Mouse (Mus musculus): Measurements from ENCODE around the gene Gm20388. TPM values are rescaled to one million over a fixed set of nuclear protein-coding genes. Genes with fewer than 3 reads are reported as not detected.

Gm20388 gene
- total RNA-seq, 2 experiments from 2014 or later: 8.8 TPM

DNA sequence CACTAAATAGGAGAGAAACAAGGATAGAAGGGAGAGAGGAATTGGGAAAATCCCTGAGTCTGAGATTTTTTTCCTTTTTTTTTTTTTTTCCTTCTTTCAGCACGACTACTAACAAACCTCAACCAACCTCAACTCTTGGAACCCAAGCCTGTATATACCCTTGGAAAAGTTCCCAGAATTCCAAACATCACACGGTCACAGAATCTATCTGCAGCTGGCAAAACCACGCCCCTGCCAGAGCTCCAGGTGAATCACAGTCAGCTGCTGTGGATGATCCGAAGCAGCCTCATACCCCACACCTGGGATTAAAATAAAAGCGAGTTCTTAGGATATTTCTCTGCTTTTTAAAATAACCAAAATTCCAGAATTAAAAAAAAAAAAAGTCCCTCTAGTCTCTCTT, 2431.7 kb downstream of the Gm20388 start:
- DNase-seq (ENCODE audit: extremely low spot score in 1 of 2, low spot score in 1 of 2): no peak

DNA sequence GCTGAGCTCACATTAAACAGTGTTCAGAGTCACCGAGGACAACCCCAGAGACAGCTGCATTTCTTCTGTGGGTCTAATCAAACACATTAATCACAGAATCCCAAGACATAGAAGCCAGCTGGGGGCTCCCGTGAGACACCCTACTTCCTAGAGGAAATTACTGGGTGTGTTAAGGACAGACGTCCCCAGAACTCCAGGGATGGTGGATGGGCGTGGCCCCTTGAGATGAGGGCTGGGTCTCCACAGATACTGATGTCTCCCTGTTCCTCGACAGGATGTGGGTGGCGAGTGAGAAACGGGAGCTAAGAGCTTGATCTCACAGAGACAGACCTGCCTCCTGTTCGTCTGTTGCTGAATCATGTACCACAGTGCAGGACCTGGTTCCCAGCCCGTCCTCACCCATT, 2432.2 kb downstream of the Gm20388 start:
- DNase-seq (ENCODE audit: extremely low spot score in 1 of 2, low spot score in 1 of 2): no peak

DNA sequence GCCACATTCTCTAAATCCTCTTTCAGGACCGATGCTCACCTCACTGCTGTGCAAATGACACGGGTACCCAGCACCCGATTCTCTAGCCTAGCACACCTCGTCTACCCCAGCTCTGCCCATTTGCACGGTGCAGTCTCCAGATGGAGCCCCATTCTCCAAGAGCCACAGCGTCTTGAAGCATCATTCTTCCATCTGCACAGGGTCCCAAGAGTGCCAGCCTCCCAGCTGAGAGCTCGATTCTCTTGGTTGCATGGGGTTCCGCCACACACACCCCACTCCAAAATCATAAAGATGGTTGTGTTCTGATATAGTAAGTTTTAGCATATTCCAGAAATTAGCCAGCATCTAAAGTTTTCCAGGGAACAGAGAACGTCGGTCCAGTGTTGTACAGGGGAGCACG, 2432.7 kb downstream of the Gm20388 start:
- DNase-seq (ENCODE audit: extremely low spot score in 1 of 2, low spot score in 1 of 2): no peak

DNA sequence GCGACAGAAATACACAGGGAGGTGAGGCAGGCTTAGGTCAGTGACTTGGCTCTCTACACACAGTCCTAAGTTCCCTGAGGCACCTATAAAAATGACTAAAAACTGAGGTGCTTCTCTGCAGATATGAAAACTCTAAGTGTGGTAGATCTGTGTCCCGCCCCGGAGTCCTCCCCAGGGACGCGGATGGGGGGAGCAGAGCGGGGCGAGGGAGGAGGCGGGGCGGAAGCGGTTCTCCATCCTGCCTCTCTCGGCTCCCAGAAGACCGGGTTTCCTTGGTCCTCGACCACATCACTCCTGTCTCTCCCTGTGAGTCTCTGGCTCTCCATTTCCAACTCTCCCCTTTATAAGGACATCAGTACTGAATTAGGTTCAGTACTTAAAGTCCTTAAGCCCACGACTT, 2433.1 kb downstream of the Gm20388 start:
- no peak for DNase-seq (ENCODE audit: extremely low spot score in 1 of 2, low spot score in 1 of 2)

DNA sequence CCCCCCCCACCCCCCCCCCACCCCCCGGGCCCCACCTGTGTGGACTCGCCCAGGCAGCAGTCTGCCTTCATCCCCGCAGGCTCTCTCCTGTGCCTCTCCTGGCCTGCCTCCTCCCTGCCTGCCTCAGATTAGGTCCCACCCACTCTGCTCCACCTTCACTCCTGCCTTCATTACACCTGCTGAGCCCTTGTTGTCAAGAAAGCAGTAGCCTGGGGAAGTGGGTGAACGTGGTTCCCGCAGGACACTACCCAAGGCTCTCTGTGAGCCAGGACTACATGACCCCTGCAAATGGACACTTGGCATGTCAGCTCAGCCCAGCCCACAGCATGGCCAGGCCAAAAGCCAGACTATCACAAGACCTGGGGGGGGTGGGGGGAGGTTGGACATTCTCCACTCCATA, 2433.6 kb downstream of the Gm20388 start:
- no peak for DNase-seq (ENCODE audit: extremely low spot score in 1 of 2, low spot score in 1 of 2)

DNA sequence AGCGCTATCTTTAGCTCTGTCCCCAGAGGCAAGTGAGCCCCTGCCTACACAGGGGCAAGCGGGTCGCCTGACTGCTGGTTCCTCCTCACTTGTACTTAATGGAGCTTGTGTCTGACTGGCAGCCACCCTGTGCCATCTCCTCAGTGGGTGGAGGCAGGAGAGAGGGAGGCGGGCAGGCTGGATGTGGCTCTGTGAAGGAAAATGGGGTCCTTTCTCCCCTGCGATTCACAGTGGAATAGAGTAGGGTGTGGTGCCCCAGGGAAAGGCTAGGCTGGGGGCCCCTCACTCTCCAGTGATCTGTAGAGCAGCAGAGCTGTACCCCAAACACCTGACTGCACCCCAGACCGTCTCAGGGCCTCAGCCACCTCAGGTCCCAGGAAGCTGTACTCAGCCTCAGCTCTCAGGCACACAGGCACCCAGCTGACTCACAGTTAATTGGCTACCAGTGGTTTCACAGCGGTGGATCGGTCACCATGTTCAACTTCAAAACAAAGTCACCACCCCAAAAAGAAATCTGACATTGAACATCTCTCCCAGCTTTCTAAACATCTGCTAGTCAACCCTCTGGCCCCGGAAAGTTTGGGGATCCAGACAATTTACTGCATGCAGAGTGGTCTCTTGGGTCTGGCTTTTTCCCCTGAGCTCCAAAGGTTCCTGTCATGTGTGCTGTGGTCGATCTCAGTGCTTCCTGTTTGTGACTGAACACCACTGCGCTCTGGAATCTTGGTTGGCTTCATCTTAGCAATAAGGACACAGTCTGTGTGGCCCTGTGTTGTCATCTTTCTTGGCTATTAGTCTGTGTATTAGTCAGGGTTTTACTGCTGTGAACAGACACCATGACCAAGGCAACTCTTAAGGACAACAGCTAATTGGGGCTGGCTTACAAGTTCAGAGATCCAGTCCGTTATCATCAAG, 2434.8 kb downstream of the Gm20388 start:
- no peak for DNase-seq (ENCODE audit: extremely low spot score in 1 of 2, low spot score in 1 of 2)

DNA sequence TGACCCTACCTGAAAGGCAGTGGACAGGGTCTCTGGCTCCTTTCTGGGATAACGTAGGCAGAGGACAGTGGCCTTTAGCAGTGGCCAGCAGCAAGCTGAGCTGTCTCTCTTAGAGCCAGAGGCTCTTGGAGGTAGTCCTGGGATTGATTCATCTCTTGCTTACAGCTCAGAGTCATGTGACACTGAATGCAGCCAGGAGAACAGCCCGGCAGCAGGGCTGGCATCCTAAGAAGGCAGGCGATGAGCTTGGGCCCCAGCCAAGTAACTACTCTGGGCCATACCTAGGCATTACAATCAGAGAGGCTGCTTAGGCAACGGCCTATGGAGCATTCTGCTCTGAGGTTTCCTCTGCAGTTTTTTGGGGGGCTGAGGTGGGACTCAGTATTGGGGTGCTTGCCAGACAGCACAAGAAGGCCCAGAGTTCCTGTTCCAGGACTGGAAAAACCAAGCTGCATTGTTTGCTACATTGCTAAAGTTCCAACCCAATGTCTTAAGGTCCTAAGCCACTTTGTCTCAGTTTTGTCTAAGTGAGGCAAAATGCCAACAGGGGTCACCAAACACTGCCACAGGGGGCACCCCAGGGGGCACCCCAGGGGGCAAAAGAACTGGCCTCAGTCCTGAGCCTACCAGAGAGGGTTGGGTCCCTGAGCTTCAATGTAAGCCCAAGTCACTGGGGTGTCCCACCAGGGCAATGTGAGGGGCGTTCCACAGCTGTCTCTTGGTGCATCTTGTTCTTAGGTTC, 2437.3 kb downstream of the Gm20388 start:
- DNase-seq (ENCODE audit: extremely low spot score in 1 of 2, low spot score in 1 of 2): peak in 1 of 2 experiments; percentile 60

DNA sequence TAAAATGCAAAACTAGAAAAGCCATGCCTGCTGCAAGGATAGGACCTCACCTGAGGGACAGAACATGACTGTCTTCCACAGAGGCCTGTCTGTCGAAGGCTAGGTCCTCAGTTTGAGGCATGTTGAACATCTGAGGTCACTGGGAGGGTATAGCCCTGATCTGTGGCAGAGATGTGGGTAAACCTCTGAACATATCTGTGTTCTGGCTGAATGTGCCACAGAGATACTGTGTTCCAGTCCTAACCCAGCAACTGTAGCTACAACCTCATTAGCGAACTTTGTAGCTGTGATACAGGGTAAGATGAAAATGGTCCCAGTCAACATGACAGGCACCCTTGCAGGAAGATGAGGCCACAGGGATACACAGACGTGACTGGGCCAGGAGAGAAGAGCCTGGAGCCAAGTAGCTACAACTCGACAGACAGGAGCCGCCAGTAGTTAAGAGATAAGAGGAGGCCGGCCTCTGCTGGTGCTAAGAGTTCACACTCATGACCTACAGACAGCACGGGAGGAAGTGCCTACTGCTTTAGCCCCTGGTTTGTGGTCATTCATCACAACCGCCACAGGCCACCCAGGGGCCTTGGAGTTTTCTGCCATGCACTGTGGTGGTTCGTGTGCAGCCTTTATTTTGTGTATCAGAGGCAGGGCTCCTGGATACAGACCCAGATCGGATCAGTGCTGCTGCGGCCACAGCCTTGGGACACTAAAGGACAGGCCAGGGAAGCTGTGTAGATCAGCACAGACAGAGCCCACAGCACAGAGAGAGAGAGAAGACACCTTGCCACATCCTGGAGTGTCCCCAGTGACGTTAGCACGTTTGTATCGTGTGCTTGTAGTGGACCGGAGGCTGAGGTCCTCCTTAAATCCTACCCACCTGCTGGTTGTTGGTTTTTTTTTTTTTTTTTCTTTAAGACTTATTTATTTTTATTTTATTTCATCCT, 2439.0 kb downstream of the Gm20388 start:
- no peak for DNase-seq (ENCODE audit: extremely low spot score in 1 of 2, low spot score in 1 of 2)

DNA sequence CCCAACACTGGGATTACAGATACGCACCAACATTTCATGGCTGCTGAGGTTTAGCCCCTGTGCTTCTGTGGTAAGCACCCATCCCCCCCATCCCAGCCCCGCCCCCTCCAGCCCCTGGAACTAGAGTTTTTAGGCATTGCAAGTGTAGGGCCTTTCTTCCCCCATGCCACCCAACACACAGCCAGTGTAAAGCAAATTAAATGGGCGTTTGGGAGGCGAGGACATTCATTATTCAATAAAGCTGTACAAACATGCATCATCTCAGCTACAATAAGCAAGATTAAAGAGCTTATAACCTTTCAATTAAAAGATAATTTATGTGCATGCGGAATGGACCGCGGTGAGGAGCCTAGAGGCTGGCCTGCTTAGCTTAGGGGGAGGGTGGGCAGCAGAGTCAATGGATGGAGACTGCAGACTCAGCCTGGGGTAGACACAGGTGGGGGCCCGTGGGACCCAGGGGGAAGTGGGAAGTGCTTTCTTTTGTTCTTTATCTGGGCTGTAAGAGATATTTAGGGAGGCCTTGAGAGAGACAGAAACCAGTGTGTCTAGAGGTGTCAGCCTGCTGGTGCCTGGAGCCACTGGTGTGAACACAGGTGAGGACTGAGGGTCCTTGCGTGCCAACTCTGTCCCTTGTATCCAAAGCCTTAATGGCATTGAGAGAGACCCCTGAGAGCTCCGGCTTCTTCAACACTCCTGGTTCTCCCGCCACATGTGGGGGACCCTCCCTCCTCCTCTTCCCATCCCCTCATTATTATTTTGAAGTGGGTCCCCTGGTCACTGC, 2439.9 kb downstream of the Gm20388 start:
- DNase-seq (ENCODE audit: extremely low spot score in 1 of 2, low spot score in 1 of 2): no peak

DNA sequence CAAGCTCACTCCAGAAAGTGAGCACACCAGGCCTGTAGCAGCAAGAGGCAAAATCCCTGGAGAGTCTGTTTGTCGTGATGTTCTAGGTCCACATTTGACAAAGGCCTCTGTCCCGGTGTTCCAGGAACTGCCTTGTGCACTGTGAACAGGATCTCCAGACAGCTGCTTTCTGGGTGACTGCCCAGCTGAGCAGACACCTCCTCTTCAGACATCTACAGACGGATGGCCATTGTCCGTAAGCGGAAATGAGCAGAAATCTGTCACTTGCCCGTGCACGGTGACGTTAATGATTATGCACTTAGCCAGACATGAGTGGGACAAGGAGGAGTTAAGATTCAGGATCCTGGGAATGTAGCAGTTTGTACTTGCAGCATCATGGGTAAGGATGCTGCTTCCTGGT, 2443.5 kb downstream of the Gm20388 start:
- no peak for DNase-seq (ENCODE audit: extremely low spot score in 1 of 2, low spot score in 1 of 2)

DNA sequence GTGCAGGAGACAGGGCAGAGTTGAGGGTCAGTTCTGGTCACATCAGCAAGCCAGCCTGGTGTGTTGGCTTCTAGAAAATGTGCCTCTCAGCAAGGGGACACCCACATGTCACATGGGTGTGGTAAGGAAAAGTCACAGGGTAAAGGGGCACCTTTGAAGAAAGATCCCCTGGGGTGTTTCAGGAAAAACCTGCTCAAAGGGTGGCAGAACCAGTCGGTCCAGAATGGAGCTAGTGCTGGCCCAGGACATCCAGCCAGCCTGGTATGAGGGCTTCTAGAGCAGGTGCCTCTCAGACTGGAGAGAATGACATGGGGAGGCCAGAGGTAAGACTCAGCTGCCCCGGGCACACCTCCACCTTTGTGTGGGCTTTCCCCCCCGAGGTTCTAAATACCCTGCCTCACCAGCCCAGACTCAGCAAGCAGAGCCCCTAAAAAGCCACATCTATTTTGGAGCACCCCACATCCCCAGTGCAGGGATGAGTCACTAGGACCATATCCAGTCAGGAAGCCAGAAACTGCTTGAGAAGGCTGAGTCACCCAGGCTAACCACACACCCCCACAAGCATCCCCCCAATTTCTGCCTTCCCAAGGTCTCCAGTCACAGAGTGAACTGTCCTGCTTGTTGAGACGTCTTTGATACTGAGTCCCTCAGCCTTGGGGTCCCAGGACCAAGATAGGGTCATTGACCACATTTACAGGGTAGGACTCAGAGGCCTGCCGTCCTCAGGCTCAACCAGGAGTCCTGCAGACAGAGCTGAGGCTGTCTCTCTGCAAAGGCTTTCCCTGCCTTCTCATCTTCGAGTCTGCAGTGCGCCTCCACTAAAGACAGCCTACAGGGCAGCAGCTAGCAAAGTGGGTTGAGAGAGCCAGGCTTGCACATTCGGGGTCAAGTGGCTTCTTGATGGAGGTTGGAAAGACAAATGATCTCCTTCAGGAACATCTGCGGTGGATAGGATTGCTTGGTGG, 2445.3 kb downstream of the Gm20388 start:
- DNase-seq (ENCODE audit: extremely low spot score in 1 of 2, low spot score in 1 of 2): no peak

DNA sequence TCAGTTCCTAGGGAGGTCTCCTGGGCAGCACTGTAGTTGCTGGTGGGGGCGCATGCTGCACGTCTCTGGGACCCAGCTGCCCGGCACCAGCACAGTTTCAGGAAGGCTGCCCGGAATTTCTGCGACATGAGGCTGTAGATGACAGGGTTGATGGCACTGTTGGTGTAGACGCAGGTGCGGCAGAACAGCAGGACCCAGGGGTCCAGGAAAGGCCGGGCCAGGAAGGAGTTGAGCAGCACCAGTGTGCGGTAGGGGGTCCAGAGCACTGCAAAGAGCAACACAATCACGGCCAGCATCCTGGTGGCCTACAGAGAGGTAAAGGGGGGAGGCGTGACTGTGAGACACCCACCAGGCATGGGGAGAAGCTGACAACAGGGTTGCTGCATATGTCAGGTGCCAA, 2446.6 kb downstream of the Gm20388 start:
- DNase-seq (ENCODE audit: extremely low spot score in 1 of 2, low spot score in 1 of 2): no peak

DNA sequence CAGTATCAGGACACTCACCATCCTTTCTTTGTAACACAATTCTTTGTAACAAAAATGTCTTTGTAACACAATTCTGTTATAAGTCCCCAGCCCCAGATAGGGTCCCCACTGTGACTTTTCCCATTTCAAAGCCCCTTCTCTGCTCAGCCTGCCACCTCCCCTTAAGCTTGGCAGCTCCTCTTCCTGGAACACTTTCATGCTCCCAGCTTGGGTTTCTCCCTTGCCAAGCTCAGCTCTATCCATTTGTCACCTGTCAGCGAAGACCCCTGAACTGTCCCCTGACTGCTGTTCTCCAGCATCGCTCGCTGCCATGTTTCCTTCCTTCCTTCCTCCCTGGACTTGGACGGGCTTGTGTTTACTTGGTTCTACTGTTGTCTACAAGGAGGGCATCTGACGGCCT, 2447.0 kb downstream of the Gm20388 start:
- DNase-seq (ENCODE audit: extremely low spot score in 1 of 2, low spot score in 1 of 2): no peak

DNA sequence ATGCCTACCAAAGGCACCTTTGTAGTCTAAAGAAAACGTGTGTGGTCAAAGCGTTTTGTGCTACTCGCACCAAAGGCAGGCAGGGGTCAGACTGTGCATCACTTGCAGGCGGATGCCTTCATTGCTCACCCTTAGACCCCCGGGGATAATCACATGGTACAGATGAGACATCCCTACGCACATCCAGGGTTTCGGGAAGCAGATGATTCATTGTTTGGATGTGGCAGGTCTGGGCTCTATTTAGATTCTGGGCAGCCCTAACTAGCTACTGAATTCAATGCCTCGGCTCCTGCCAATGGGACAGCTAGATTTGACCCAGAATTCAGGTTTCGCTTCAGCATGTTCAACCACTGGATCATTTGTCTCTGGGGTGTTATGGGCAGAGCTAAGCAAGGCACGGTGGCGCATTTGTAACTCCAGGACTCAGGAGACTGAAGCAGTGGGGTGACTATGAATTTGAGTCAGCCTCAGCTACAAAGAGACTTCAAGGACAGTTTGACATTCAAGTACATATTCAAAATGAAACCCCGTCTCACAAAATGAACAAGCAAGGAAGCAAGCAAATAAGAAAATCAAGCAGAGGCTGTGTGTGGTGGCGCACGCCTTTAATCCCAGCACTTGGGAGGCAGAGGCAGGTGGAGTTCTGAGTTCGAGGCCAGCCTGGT, 2448.6 kb downstream of the Gm20388 start:
- DNase-seq (ENCODE audit: extremely low spot score in 1 of 2, low spot score in 1 of 2): no peak

DNA sequence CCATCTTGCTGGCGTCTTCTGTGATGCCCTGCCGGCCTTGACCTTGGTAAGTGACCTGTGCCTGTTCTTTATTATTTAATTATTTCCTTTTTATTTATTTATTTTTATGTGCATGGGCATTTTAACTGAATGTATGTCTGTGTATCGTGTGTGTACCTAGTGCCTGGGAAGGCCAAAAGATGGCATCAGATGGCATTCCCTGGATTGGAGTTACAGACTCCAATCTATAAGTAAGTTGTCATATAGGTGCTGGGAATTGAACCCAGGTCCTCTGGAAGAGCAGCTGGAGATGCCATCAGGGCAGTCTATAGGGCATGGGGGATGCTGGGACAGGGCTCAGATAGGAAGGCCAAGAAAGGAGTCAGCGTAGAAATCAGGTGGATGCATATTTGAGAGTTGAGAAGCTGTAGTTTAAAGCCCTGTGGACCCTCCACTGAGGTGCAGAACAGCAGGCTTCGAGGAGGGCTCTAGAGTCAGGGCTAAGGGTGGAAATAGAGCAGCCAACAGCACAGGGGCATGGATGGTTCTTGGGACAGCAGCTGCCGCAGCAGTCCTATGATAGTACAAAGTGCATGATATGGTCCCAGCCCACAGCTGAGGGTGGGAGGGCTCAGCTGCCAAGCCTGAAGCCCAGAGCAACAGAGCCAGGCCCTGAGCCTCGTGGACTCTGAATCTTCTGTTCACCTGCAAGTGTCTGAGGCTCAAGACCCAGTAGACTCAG, 2450.2 kb downstream of the Gm20388 start, which contains the start of gene Trhr2:
Trhr2 (minus strand) TSS at position 51 of the 721 bp plus-strand sequence.
- DNase-seq (ENCODE audit: extremely low spot score in 1 of 2, low spot score in 1 of 2): no peak

DNA sequence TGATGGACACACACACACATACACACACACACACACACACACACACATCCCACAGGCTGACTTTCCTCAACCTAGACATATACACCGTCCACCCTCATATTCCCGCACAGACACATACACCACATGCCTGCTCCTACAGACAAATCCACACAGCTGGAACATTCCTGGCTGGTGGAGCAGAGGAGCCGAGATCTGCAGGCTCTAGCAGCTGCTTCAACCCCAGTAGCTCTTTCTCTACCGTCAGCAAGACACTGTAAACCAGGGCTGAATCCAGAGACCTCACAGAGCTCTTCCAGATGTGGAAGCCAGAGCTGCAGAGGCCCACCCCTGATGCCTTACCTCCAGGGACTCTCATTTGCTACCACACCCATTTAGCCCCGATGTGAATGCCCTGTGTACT, 2451.6 kb downstream of the Gm20388 start:
- no peak for DNase-seq (ENCODE audit: extremely low spot score in 1 of 2, low spot score in 1 of 2)

DNA sequence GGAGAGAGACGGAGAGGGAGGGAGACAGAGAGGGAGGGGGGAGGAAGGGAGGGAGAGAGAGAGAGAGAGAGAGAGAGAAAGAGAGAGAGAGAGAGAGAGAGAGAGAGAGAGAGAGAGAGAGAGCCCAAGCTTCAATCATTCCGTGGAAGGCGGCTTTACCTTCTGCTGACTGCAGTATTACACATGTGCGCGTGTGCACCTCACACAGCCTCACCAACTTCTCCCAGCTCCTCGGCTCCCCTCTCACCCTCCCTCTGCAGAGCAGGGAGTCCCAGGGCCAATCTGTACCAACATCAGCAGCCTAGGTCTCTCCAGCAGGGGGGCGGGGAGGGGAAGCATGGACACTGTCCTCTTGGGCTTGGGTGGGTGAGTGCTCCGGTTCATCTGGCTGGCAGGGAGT, 2452.3 kb downstream of the Gm20388 start:
- DNase-seq (ENCODE audit: extremely low spot score in 1 of 2, low spot score in 1 of 2): no peak
